Mouse (Mus musculus): ENCODE measurements around the gene Phc3.

DNA sequence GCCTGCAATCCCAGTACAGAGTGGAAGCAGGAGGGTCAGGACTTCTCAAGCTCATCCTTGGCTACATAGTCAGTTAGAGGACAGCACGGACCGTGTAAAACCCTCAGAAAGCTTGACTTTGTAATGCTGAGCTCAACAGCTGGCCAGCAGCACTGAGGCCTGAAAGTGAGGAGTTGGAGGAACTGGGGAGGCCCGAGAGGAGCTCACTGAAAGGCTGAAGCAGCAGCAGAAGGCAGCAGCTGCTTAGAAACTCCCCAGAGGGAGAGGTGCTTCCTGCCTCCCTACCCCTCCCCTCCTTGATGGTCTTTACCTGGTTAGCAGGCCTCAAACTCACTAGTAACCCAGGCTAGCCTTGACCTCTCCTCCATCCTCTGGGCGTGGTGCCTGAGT is 30.8 kb upstream of the Phc3 start:
- TF ChIP-seq CTCF (IDR thresholded peaks at IDR 0.05; ENCODE audit: control insufficient read depth, insufficient read depth, insufficient read length) (no peak), MYOD1 (IDR thresholded peaks at IDR 0.05; ENCODE audit: control insufficient read depth, insufficient read length, low read depth) (no peak), MAX (IDR thresholded peaks at IDR 0.05) (no peak)

All from C2C12 (cell line).